Mouse (Mus musculus): Measurements from ENCODE around the gene Slc23a2. TPM values are rescaled to one million over a fixed set of nuclear protein-coding genes. Genes with fewer than 3 reads are reported as not detected.

Slc23a2 gene
- total RNA-seq, 4 experiments from 2014 or later, result 102 to 154 (median 134) TPM

GRCm38 (mm10) chr2:132096582-132096981 lies 48.3 kb downstream of the Slc23a2 start:
- DNase-seq, result no peak

- DNase-seq, result no peak
Measured at GRCm38 (mm10) chr2:132095821-132096220, 49.1 kb downstream of the Slc23a2 start.

DNA sequence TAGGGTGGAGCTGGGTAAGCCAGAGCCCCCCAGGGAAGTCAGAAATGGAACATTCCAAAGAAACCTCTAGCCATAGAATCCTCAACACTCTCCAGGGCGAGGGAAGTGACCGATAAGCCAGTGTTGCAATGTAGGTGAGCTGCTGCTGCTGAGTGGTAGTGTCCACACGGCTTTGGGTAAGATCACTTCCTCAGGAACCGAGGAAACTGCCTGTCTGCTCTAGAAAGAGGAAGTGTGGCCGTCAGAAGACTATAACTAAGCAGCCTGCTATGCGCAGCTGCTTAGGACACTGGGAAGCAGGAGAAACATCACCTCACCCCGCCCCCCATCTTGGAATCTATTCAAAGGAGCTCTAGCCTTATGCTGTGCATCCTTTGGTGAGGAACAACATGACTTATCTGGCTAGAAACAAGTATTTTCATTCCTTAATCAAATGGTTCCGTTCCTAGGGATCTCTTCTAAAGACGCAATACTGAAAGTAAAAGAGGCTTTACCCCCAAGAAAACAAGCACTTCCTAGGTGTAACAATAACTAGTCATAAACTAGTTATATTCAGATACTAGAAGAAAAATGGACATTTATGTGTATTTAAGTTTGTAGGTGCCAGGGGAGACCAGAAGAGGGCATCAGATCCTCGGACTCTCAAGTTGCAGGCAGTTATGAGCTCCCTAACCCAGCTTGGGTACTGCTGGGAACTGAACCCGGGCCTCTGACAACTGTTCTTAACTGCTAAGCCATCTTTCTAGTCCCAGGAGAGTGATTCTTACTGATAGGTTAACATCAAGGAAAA lies 50.3 kb downstream of the Slc23a2 start:
- no peak for DNase-seq

DNA sequence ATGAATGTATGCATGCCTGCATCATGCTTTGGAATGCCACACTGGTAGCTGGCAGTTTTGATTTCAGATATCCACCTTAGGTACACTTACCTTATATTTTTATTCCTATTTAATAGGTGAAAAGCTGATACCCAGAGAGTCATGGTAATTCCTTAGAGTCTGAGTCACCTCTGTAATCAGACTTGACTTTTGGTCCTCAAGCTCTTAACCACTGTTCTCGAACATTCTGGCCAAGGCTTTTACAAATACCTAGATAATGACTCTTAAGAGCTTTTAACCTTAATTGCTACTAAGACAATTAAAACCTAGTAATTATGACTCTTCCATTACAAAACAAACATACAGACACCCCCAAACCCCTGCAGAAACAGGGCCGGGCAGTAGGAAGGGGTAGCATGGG lies 51.2 kb downstream of the Slc23a2 start:
- no peak for DNase-seq

DNA sequence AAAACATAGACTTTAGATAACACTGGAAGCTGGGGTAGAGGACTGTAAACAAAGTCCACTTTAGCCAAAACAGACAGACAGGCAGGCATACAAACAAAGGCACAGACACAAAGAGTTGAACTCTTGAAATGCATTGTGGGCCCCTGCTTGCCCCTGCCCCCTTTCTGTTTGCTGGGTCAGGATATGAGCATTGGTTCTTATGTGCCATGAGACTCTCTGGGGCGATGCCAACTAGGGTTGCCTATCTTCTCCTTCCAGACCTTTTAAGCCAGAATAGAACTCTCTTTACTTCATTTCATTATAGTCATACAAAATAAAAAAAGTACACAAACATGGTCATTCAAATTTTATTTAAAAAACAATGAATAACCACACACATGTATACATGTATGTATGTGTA lies 51.6 kb downstream of the Slc23a2 start:
- DNase-seq, result no peak

- no peak for DNase-seq
Measured at GRCm38 (mm10) chr2:132092722-132093121, 52.2 kb downstream of the Slc23a2 start.

- no peak for DNase-seq
Measured at GRCm38 (mm10) chr2:132091749-132092148, 53.2 kb downstream of the Slc23a2 start.

- no peak for DNase-seq
Measured at GRCm38 (mm10) chr2:132084813-132085212, 60.1 kb downstream of the Slc23a2 start.

GRCm38 (mm10) chr2:132084396-132084795 lies 60.5 kb downstream of the Slc23a2 start:
- peak; percentile 66 for DNase-seq

- DNase-seq, result no peak
Measured at GRCm38 (mm10) chr2:132079139-132079538, 65.8 kb downstream of the Slc23a2 start.

- no peak for DNase-seq
Measured at GRCm38 (mm10) chr2:132073052-132073451, 71.9 kb downstream of the Slc23a2 start.

DNA sequence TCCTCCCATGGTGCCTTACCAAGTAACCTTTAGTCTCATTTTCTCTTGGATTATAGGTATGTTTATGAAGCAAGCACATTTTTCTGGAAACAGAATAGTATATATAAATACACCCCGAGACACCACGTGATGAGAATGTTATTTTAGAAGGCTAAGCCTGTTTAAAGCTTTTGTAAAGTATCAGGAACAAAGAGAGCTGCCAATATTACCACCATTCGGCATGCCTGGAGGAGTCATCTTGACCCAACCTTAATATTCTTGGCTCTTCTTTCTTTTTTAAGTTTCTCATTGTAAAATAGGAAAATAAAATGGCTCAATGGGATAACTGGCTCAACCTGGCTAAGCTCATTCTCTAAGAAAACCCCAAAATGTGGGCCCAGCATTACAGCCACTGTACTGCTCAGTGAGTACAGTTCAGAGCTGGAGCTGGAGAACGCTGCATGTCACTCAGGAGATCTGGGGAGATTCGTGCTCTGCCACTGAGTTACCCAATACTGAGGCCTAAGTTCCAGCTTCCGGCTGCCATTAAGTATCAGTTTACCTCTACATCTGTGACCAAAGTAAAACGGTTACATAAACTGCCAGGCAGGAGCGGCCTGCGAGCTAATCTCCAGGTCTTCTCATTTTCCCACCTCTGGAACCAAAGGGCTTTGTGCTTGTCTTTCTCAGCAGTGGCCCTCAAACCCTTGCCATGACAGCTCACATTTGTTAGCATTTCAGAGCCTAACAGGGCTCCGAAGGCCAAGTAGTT lies 74.7 kb downstream of the Slc23a2 start:
- DNase-seq, result no peak

DNA sequence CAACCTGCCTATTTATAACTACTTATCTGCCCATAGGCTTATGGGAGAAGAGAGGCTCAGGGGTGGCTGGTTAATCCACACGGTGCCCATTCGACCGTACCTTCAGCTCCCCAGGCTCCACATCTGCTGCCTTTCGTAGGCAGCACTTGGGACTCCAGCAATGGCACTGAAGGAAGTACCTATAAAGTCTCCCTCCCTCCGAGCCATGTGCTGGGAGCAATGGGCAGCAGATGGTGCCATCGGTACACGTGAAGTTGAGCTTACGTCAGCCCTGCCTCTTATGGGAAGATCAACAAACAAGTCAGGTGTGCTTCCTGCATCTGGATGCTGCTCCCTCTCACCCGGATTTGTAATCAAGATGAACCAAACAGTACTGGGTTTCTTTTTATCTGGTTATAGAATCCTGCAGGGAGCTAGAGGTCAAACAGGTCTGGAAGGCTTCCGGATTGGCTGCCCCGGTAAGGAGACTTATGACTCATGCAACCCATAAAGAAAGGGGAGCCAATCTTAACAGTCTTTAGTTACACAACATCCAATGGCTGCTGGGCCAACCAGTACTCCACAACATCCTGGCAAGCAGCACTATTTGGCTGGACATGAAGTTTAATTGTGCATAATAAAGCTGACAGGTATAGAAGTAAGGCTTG lies 80.6 kb downstream of the Slc23a2 start:
- DNase-seq, result no peak

DNA sequence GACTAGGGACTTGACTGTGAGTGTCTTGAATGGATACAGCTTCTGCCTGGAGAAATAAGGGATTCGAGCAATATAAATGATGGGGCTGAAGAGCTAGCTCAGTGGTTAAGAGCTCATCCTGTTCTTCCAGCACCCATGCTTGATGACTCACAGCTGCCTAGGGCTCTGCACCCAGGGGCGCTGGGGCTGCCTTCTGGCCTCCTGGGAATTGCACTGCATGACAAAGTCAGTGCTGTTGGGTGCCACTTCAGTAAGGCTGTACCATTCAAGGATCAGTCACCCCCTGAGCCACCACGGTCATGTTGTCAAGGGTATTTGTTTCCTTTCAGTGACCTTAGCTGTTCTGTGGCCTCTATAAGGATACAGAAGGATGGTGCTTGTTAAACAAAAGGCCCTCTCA lies 81.1 kb downstream of the Slc23a2 start:
- DNase-seq, result no peak

GRCm38 (mm10) chr2:132061884-132062283 lies 83.0 kb downstream of the Slc23a2 start:
- DNase-seq, result no peak

- no peak for DNase-seq
Measured at GRCm38 (mm10) chr2:132059919-132060318, 85.0 kb downstream of the Slc23a2 start.

- DNase-seq, result no peak
Measured at GRCm38 (mm10) chr2:132055349-132055753, 89.6 kb downstream of the Slc23a2 start.

- DNase-seq, result no peak
Measured at GRCm38 (mm10) chr2:132053824-132054223, 91.1 kb downstream of the Slc23a2 start.

DNA sequence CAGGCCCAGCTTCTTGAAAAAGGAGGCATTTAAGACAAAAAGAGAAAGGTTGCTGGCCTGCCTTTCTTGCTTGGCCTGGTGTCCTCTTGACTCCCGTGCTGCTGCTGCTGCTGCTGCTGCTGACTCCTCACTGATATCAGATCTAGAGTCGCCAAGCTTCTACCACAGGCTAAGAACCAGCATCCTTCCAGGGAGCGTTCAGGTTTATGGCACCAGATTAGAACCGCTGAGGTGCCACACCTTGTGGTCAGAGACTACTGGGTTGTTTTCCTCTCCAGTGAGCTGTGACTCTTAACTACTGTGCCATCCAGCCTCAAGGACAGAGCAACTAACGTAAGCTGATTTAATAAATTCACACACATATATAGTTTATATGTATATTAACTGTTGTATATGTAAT lies 93.1 kb downstream of the Slc23a2 start:
- DNase-seq, result no peak

- DNase-seq, result no peak
Measured at GRCm38 (mm10) chr2:132049921-132050320, 95.0 kb downstream of the Slc23a2 start.

DNA sequence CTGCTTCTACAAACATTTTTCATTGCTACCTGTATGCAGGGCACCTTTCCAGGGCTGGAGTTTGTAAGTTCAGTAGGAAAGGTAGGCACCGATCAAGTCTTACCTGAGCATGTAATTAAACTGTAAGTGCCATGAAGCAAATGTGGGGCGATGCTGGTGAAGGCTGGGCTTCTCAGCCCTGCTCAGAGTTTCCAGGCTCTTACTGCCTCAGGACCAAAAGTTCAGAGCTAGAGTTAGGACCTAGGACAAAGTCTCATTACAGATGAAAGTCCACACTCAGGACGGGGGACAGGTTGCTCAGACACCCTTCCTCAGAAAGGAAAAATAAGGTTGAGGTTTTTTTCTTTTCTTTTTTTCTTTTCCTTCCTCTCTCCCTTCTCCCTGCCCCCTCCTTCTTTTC lies 95.4 kb downstream of the Slc23a2 start:
- DNase-seq, result no peak

DNA sequence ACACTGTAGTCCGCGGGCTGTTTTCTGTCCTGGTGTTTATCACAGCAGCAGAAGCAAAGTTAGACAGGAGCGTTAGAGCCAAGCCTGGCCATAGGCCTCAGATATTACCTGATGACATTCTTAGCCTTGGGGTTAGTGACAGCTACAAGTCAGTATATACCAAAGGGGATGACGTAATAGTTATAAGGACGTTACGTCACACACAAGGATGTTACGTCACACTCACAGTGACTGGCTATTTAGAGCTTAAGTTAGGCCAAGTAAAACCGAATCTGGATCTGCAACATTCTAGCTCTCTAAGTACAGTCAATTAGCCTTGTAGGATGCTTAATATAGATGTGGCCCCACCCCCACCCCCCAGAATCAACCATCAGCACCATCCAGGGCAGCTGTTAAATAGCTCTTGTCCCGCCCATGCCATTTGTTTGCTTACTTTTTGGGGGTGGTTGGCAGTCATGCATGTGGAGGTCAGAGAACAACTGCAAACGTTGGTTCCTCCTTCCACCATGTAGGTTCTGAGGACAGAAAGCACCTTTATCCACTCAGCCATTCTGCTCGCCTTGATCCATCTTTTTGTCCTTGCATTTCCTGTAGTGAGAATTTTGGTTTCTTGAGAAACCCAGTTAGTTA lies 96.7 kb downstream of the Slc23a2 start:
- no peak for DNase-seq

- DNase-seq, result no peak
Measured at GRCm38 (mm10) chr2:132047364-132047763, 97.5 kb downstream of the Slc23a2 start.

Data from adrenal gland, adult 8-10 months (tissue).